Mouse (Mus musculus): ENCODE measurements around the gene Fermt1. TPM values are rescaled to one million over a fixed set of nuclear protein-coding genes. Genes with fewer than 3 reads are reported as not detected.
A peak's percentile ranks its signal among the peaks of the same experiment; 100 is the strongest.

Fermt1 gene
- polyA plus RNA-seq, 1 experiment from 2014 or later = 0.30 TPM

- peak; percentile 20; the same call in 1 of the 2 replicates for ATAC-seq (replicated peaks; ENCODE audit: insufficient number of reproducible peaks, insufficient read depth, low FRiP score, low read depth)
- Histone ChIP-seq H3K36me3 (no peaks in the 10 kb centered on the region), H3K4me1 (replicated peaks) (peaks cover 14% of the 10 kb centered on the region), H3K4me3 (peak overlapping the region; percentile 54), H3K9ac (peak overlapping the region; percentile 44), H3K4me2 (peak overlapping the region; percentile 90), H3K27me3 (peaks cover 54% of the 10 kb centered on the region), H3K27ac (no peak overlapping the region), H3K9me3 (replicated peaks) (no peaks in the 10 kb centered on the region)
- WGBS = under 1% methylated on average over 58 of the region's 58 CpGs
Measured at GRCm38 (mm10) chr2:132879261-132880044, 66.3 kb downstream of the Fermt1 start.

GRCm38 (mm10) chr2:132876991-132877390 is 68.7 kb downstream of the Fermt1 start:
- no peaks in the 10 kb centered on the region for H3K36me3 ChIP-seq
- H3K4me1 ChIP-seq (replicated peaks) = peaks cover 14% of the 10 kb centered on the region
- H3K4me2 ChIP-seq = no peak overlapping the region
- H3K27ac ChIP-seq = no peak overlapping the region
- H3K9ac ChIP-seq = no peak overlapping the region
- ATAC-seq (replicated peaks; ENCODE audit: insufficient number of reproducible peaks, insufficient read depth, low FRiP score, low read depth) = no peak
- WGBS = 54% methylated on average over 1 of the region's 1 CpGs
- no peaks in the 10 kb centered on the region for H3K9me3 ChIP-seq (replicated peaks)
- peaks cover 53% of the 10 kb centered on the region for H3K27me3 ChIP-seq
- no peak overlapping the region for H3K4me3 ChIP-seq

- no peaks in the 10 kb centered on the region for H3K9me3 ChIP-seq (replicated peaks)
- no peak overlapping the region for H3K9ac ChIP-seq
- no peak overlapping the region for H3K4me3 ChIP-seq
- no peak overlapping the region for H3K27ac ChIP-seq
- no peaks in the 10 kb centered on the region; the same call in 1 of the 2 replicates for H3K36me3 ChIP-seq
- peaks cover 22% of the 10 kb centered on the region for H3K27me3 ChIP-seq
- no peak for ATAC-seq (replicated peaks; ENCODE audit: insufficient number of reproducible peaks, insufficient read depth, low FRiP score, low read depth)
- WGBS = 72% methylated on average over 10 of the region's 10 CpGs
- no peak overlapping the region for H3K4me2 ChIP-seq
- H3K4me1 ChIP-seq (replicated peaks) = peaks cover under 1% of the 10 kb centered on the region; the same call in 1 of the 2 replicates
Measured at GRCm38 (mm10) chr2:132873657-132874326, 71.9 kb downstream of the Fermt1 start.

DNA sequence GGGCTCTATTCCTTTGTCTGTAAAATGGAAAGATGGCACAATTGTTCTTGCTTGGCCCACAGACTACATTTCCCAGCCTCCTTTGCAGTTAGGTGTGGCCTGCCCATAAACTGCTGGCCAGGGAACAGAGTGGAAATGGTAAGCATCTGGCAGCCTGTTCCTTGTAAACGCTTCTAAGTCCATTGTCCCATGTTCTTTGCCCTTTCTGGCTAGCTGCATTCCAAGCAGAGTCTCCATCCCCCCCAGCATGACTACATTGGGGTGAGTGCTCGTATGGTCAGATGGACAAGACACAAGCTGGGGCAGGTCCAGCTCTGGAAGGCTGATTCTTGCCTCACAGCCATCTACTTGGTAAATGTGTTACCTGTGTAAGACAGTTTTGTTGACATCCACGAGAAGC is 74.0 kb downstream of the Fermt1 start:
- no peak overlapping the region for H3K9ac ChIP-seq
- peaks cover 5% of the 10 kb centered on the region; the same call in 1 of the 2 replicates for H3K36me3 ChIP-seq
- H3K27me3 ChIP-seq = 0 out of 2 replicates have a peak, but pooled peaks cover 2% of the 10 kb centered on the region
- no peak for ATAC-seq (replicated peaks; ENCODE audit: insufficient number of reproducible peaks, insufficient read depth, low FRiP score, low read depth)
- no peak overlapping the region for H3K4me2 ChIP-seq
- no peaks in the 10 kb centered on the region for H3K4me1 ChIP-seq (replicated peaks)
- no peak overlapping the region for H3K4me3 ChIP-seq
- no peaks in the 10 kb centered on the region for H3K9me3 ChIP-seq (replicated peaks)
- H3K27ac ChIP-seq = no peak overlapping the region
- 72% methylated on average over 3 of the region's 3 CpGs for WGBS

DNA sequence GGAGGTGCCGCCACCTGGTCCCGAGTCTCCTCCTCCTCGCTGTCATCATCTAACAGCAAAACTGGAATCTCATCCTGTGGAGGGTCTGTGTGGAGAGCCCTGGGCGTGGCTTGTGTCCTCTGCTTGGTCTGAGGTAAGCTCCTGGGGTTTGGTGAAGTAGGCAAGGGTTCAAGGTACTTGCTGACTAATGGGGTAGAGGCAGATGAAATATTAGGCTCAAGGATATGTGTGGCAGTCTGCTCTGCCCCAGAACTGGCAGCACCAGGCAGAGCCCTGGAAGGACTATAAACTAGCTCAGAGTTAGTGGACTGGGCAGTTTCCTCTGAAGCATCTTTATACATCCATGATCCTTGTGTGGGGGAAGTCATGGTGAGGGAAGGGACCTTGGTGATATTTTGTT is 75.4 kb downstream of the Fermt1 start:
- Histone ChIP-seq H3K27me3 (no peaks in the 10 kb centered on the region), H3K9me3 (replicated peaks) (no peaks in the 10 kb centered on the region), H3K36me3 (peaks cover 12% of the 10 kb centered on the region), H3K4me2 (no peak overlapping the region), H3K9ac (no peak overlapping the region), H3K4me3 (no peak overlapping the region), H3K4me1 (replicated peaks) (no peaks in the 10 kb centered on the region), H3K27ac (no peak overlapping the region)
- ATAC-seq (replicated peaks; ENCODE audit: insufficient number of reproducible peaks, insufficient read depth, low FRiP score, low read depth) = no peak
- 63% methylated on average over 4 of the region's 4 CpGs for WGBS

DNA sequence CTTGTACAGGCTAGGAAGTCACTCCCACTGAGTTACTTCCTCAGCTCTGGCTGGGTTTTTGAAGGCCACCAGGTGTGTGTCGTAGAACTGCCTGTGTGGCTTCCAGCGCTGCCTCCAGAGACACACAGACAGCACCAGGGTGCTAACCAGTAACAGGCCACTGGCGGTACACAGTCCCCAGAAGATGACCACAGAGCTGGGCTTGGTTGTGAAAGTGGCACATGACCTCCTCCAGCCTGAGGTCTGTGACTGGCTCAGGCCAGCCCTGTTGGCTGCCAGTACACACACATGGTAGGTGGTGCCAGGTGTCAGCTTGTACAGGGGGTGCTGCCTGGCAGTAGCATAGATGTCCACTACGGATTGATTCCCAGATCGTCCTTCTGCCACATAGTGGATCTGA is 76.0 kb downstream of the Fermt1 start:
- no peaks in the 10 kb centered on the region for H3K9me3 ChIP-seq (replicated peaks)
- no peak overlapping the region for H3K4me3 ChIP-seq
- no peaks in the 10 kb centered on the region for H3K27me3 ChIP-seq
- no peak overlapping the region for H3K27ac ChIP-seq
- H3K9ac ChIP-seq = no peak overlapping the region
- H3K4me2 ChIP-seq = no peak overlapping the region
- H3K36me3 ChIP-seq = peaks cover 14% of the 10 kb centered on the region
- H3K4me1 ChIP-seq (replicated peaks) = no peaks in the 10 kb centered on the region
- 78% methylated on average over 5 of the region's 5 CpGs for WGBS
- 0 out of 2 replicates have a peak, but pooled peaks have one; percentile 39 for ATAC-seq (replicated peaks; ENCODE audit: insufficient number of reproducible peaks, insufficient read depth, low FRiP score, low read depth)

DNA sequence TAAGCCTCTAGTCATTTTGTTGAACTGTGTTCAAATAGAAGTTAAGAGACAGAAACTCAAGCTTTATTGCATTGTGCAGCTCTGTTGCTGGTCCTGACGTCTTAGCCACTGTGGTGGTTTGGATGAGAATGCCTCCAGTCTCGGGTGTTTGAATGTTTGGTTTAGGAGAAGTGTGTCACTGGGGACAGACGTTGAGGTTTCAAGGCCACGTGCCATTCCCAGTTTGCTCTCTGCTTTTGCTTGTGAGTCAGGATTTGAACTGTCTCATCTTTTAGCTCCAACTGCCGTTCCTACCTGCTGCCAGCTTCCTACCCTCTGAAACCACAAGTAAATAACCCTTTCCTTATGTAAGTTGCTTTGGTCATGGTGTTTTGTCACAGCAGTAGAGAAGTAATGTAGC is 78.2 kb downstream of the Fermt1 start:
- no peak for ATAC-seq (replicated peaks; ENCODE audit: insufficient number of reproducible peaks, insufficient read depth, low FRiP score, low read depth)
- Histone ChIP-seq H3K4me1 (replicated peaks) (no peaks in the 10 kb centered on the region), H3K36me3 (peaks cover 19% of the 10 kb centered on the region)

DNA sequence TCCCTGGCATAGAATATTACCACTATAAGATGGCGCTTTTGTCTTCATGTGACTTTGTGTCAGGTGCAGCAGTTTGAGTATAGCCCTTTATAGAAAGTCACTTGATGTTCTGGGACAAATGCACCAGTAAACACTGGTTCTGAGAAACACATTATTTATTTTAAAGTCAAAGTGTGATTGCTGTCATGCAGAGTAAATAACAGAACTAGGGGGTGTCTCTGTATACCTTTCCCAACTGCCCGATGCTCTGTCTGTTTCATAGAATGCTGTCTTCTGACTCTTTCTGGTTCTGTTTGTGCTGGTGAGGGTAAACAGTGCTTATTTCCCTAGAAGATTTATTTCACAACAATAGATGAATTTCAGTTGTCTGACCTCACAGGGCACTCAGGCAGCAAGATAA is 82.4 kb downstream of the Fermt1 start:
- no peak overlapping the region for H3K9ac ChIP-seq
- 97% methylated on average over 2 of the region's 2 CpGs for WGBS

More for the DNA sequence above, 78.2 kb downstream of the Fermt1 start:
- Histone ChIP-seq H3K27me3 (no peaks in the 10 kb centered on the region), H3K9me3 (replicated peaks) (no peaks in the 10 kb centered on the region), H3K4me3 (no peak overlapping the region), H3K4me2 (no peak overlapping the region), H3K27ac (no peak overlapping the region), H3K9ac (no peak overlapping the region)
- WGBS = 63% methylated on average over 5 of the region's 5 CpGs

GRCm38 (mm10) chr2:132861456-132861855 is 84.2 kb downstream of the Fermt1 start:
- Histone ChIP-seq H3K36me3 (peaks cover 13% of the 10 kb centered on the region), H3K9ac (no peak overlapping the region), H3K9me3 (replicated peaks) (no peaks in the 10 kb centered on the region), H3K27ac (no peak overlapping the region), H3K27me3 (no peaks in the 10 kb centered on the region), H3K4me1 (replicated peaks) (no peaks in the 10 kb centered on the region), H3K4me3 (no peak overlapping the region), H3K4me2 (no peak overlapping the region)
- no peak for ATAC-seq (replicated peaks; ENCODE audit: insufficient number of reproducible peaks, insufficient read depth, low FRiP score, low read depth)
- WGBS = 74% methylated on average over 2 of the region's 2 CpGs

More for the DNA sequence above, 82.4 kb downstream of the Fermt1 start:
- Histone ChIP-seq H3K27me3 (no peaks in the 10 kb centered on the region), H3K4me3 (no peak overlapping the region), H3K27ac (no peak overlapping the region), H3K4me1 (replicated peaks) (no peaks in the 10 kb centered on the region), H3K36me3 (peaks cover 19% of the 10 kb centered on the region), H3K4me2 (no peak overlapping the region), H3K9me3 (replicated peaks) (no peaks in the 10 kb centered on the region)
- ATAC-seq (replicated peaks; ENCODE audit: insufficient number of reproducible peaks, insufficient read depth, low FRiP score, low read depth) = no peak

DNA sequence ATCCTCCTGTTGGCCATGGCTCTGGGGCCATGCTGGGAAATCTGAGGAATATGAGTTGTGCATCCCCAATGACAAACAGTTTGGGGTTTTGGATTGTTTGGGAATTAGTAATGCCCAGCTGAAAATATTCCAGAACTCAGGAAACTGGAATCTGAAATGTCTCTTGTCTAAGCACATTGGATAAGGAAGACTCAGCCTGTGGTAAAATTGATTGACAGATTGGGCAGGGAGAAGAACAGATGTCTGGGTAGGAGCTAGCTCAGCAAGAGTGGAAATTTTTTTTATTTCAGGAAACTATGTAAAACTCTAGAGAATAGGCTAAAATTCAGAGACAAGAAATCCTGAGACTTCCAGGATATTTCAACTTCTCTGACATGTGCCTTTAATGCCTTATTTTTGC is 85.3 kb downstream of the Fermt1 start:
- H3K36me3 ChIP-seq = peaks cover 8% of the 10 kb centered on the region
- H3K9me3 ChIP-seq (replicated peaks) = no peaks in the 10 kb centered on the region
- no peak overlapping the region for H3K27ac ChIP-seq
- H3K4me1 ChIP-seq (replicated peaks) = no peaks in the 10 kb centered on the region
- no peaks in the 10 kb centered on the region for H3K27me3 ChIP-seq
- no peak overlapping the region for H3K4me2 ChIP-seq
- no peak for ATAC-seq (replicated peaks; ENCODE audit: insufficient number of reproducible peaks, insufficient read depth, low FRiP score, low read depth)
- no peak overlapping the region for H3K9ac ChIP-seq
- H3K4me3 ChIP-seq = no peak overlapping the region

- Histone ChIP-seq H3K9ac (no peak overlapping the region), H3K4me1 (replicated peaks) (no peaks in the 10 kb centered on the region), H3K36me3 (0 out of 2 replicates have a peak, but pooled peaks cover 3% of the 10 kb centered on the region), H3K4me3 (no peak overlapping the region), H3K4me2 (no peak overlapping the region), H3K9me3 (replicated peaks) (no peaks in the 10 kb centered on the region), H3K27me3 (no peaks in the 10 kb centered on the region), H3K27ac (no peak overlapping the region)
- 66% methylated on average over 5 of the region's 5 CpGs for WGBS
- no peak for ATAC-seq (replicated peaks; ENCODE audit: insufficient number of reproducible peaks, insufficient read depth, low FRiP score, low read depth)
Measured at GRCm38 (mm10) chr2:132856333-132856732, 89.4 kb downstream of the Fermt1 start.
